Mouse (Mus musculus): Measurements from ENCODE around the gene Cry2.

The Cry2 gene

DNA sequence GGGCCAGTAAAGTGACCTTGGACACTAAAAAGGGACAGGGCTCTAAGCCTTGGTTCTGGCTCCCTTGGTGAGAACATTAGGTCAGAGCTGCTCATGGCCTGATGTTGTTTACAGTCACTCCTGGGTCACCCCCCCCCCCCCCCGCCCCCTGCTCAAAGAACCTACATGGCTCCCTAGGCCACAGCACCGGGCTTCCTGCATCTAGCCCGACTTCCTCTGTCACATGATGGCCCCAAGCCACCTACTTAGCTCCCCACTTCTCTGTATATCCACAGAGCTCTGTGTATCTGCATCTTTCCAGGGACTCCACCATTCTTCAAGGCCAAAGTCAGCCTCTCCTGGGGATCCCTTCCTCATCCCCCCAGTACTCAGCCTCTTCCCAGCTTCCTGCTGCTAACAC lies 21.9 kb upstream of the Cry2 start:
- TF ChIP-seq GATA4 (IDR thresholded peaks at IDR 0.05; ENCODE audit: insufficient replicate concordance, low read length): no peak

DNA sequence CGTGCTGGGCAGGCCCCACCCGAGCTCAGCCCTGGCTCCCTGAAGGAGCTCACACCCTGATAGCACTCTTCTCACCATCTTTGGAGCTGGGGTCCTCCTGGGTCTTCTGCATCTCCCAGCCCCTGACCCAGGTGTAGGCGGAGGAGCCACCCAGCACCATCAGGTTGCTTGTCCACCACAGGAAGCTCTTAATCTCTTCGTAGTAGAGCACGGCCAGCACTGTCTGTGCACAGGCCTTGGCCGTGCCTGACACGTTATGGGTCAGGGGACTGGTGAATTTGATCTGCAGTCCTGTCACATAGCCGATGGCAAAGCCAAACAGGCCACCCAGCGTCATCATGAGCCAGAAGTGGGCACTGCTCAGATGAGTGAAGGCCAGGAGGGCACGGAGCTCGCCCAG lies 20.3 kb upstream of the Cry2 start:
- TF ChIP-seq GATA4 (IDR thresholded peaks at IDR 0.05; ENCODE audit: insufficient replicate concordance, low read length): no peak

DNA sequence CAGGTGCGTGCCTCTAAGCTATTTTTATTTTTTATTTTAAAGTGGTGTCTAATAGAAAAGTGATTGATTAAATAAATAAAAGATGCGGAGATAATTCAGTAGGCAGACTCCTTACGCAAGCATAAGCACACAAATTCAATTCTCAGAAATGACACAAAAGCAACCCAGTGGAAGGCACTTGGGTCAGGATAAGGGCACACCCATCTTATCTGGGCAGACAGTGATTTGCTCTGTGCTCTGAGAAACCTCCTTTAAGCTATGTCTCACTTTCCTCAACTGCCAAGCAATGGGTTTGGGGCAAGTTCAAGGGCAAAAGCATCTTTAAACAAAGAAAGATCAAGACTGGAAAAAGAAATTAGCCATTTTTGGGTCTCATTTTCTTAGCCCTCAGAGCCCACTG lies 17.3 kb upstream of the Cry2 start:
- no peak for TF ChIP-seq GATA4 (IDR thresholded peaks at IDR 0.05; ENCODE audit: insufficient replicate concordance, low read length)

DNA sequence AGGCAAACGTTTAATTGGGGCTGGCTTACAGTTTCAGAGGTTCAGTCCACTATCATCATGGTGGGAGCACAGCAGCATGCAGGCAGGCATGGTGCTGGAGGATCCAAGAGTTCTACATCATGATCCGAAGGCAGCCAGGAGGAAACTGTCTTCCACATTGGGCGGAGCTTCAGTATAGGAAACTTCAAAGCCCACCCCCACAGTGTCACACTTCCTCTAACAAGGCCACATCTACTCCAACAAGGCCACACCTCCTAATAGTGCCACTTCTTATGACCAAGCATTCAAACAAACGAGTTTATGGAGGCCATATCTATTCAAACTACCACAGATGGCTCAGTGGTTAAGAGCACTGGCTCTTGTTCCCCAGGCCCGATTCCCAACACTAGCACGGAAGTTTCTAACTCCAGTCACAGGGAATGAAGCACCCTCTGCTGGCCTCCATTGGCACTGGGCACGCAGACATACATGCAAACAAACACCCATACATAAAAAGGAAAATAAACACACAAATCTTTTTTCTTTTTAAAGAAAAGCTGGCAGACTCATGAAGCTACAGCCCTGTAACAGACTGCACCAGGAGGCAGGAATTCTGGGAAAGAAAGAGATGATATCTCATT lies 13.4 kb upstream of the Cry2 start:
- TF ChIP-seq GATA4 (IDR thresholded peaks at IDR 0.05; ENCODE audit: insufficient replicate concordance, low read length): no peak

DNA sequence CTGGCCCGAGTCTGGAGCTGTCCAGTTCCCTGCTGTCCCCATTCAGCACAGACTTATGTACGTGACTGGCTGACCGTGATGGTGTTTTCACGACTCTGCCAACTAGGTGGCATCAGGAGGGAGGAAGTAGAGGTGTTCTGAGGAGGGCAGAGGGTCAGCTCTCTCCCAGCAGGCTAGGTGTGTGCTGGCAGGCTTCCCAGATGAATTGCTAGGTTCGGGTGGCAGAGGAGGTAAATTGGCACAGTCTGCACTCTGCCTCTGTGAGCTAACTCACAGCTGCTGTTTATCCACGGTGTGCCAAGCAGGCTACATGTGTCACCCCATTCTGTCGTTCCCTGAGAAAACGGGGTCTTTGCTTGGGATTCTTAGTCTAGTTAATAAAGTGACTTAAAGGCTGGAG lies 12.8 kb upstream of the Cry2 start:
- no peak for TF ChIP-seq GATA4 (IDR thresholded peaks at IDR 0.05; ENCODE audit: insufficient replicate concordance, low read length)

DNA sequence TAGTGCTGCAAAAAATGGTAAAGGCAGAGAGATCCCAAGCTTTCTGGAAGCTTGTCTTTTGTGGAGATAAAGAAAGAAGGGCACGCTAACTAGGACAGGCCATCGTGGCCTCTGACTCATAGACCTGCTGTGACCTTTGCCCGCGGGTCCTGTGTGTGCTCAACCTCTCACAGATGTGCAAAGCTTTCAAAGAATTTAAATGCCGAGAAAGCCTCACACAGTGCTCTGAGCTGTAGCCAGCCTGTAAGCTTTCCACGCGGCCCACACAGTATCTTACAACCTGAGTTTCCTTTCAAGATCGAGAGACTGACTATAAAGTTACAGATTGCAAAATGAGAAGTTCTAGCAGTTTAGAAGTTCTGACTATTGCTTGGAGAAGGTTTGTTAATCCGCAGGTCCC lies 12.0 kb upstream of the Cry2 start:
- TF ChIP-seq GATA4 (IDR thresholded peaks at IDR 0.05; ENCODE audit: insufficient replicate concordance, low read length): no peak

DNA sequence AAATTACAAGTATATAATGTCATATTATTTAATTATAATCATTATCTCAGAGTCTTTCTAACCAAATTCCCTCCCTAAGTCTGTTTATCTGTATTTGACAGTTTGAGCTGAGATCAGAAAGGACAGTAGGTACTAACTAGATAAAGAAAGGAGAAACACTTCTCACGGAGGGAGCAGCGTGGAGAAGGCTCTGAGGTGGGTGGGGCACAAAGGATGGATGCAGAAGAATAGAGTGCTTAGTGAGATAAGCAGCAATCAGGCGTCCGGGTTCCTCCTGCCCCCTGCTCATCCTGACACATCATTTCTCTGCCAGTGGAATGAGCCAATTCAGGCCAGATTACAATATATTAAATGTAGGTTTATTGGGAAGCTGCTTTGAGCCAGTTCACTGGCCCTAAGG lies 10.5 kb upstream of the Cry2 start:
- TF ChIP-seq GATA4 (IDR thresholded peaks at IDR 0.05; ENCODE audit: insufficient replicate concordance, low read length): no peak

DNA sequence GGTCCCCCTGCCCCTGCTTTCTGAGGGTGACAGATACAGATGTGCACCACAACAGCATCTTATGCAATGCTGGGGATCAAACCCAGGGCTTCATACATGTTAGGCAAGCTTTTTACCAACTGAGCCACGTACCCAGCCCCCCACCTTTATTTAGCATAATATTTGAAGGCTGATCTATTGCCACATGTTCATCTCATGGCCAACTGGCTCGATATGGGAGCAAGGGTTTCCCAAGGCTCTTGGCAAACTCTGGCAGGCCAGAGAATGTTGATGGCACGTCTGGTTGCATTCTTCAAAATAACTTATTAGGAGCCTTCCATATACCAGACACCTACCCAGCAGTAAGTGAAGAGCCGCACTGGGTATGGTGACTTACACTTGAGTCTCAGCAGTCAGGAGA lies 9.5 kb upstream of the Cry2 start:
- no peak for TF ChIP-seq GATA4 (IDR thresholded peaks at IDR 0.05; ENCODE audit: insufficient replicate concordance, low read length)

DNA sequence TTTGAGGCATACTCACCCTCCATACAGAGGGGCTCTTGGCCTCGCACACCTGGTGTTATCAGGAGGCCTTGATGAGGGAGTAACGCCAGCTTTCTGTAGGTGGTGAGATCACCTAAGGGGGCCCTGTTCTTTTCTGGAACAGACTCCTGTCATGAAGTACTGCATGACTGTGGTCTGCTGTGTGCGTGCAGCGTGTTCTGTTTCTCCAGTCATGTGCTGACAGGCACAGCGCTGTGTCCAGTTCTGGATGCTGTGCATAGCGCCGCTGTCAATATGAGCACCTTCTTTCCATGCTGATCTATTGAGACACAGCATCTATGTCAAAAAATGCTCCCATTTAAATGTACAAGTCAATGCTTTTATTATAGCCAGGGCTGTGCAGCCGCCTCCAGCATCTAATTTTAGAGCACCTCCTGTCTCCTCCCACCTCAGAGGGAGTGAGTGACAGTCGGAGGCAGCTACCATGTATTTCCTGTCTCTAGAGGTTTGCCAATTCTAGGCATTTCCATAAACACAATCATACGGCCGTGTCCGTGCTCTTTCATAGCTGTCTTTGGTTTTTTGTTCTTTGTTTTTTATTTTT lies 8.7 kb upstream of the Cry2 start:
- TF ChIP-seq GATA4 (IDR thresholded peaks at IDR 0.05; ENCODE audit: insufficient replicate concordance, low read length): no peak

DNA sequence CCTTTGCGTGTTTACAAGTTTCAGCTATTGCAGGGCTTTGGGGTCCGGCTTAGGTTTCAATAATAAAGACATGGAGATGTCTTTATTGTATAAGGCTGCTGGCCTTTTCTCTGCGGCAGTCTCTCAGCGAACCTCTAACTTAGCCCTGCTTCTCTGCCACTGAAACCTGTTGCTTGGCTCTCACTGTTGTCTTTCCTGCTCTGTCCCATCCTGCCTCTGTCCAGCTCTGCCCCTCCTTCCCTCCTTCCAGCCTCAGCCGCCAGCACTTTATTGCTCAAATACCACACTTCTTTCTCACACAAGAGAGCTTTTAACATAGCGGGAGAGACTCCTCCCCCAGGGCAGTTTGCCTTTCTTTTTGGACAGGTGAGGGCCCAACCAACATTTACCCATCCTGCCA lies 6.6 kb upstream of the Cry2 start:
- TF ChIP-seq GATA4 (IDR thresholded peaks at IDR 0.05; ENCODE audit: insufficient replicate concordance, low read length): no peak

DNA sequence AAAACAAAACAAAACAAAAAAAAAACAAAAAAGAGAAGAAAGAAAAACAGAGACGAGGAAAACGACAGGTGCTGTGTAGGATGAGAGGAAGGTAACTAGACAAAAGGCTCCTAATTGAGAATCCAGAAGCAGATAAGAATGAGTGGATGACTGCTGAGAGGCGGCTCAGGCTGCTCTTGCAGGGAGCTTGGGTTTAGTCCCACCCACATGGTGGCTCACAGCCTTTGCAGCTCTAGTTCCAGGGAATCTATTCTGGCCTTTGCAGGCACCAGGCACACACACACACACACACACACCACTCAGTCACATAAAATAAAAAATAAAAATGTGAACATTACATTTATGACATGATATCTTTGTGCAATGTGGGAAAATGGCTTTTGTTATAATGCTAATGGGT lies 4.7 kb upstream of the Cry2 start:
- TF ChIP-seq GATA4 (IDR thresholded peaks at IDR 0.05; ENCODE audit: insufficient replicate concordance, low read length): no peak

DNA sequence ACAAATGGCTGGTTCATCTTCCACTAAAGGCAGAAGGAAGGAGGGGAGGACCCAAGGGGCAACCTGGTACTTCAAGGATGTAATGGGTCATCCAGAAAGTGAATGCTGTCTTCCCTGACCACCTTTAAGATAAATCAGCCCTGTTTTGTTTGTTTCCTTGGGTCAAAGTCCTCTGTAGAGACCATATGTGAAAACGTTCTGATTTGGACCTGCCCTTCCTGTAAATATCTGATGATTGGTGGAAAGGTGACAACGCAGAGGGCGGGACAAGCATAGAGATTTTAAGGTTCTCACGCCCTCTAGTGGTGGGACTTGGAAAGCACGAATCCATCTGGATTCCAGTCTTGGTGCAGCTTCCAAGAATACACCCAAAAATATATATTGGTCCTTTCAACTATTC lies 4.0 kb upstream of the Cry2 start:
- TF ChIP-seq GATA4 (IDR thresholded peaks at IDR 0.05; ENCODE audit: insufficient replicate concordance, low read length): no peak

DNA sequence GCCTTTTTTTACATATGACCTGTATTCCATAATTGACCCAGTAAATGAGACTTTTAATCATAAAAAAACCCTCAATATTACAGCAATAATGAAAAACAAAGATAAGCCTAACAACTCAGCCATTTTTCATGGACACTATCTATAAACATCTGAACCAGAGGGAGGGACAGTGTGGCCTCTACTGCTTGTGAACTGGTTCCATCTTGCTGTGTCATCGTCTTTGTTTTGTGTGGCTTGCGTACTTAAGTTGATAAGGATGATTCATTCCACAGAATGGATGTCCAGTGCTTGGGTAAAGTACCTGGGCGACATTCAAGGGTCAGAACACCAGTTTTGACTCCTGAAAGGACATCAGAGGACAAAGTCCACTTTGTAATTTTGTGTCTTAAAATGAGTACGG lies 3.5 kb upstream of the Cry2 start:
- TF ChIP-seq GATA4 (IDR thresholded peaks at IDR 0.05; ENCODE audit: insufficient replicate concordance, low read length): no peak

DNA sequence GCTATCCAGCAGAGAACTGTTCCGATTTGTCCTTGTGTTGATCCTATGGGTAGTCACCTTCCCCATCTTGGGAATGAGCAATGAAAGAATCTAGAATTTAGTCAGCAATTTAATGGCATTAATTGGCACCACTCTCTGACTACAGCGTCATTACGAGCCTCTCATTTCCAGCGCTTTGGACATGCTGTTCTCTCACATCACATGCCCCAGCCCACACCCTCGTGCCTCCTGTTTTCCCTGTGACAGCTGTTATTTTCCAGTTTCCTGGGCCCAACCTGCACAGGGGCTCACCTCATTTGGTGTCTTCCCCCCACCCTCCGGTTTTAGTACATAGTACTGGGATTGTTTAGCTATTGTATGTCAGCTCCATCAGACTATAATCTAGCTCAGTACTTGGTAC lies 1.2 kb upstream of the Cry2 start:
- no peak for TF ChIP-seq GATA4 (IDR thresholded peaks at IDR 0.05; ENCODE audit: insufficient replicate concordance, low read length)

DNA sequence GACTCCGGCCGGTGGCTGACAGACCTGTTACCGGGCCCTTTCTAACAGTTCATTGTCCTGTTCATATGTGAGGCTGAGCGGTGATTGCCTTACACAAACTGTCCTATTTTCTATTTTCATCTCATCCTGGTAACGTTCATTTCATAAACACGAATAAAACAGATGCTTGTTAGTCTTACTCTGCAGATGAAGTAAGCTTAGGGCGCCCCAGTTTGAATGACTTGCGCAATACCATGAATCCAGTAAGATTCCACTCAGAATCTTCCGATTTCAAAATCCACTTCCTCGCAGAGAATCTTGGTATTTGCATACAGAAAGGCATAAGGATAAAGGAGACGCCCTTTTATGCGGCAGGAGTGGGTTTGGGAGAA lies 517 bp upstream of the Cry2 start:
- TF ChIP-seq GATA4 (IDR thresholded peaks at IDR 0.05; ENCODE audit: insufficient replicate concordance, low read length): no peak

DNA sequence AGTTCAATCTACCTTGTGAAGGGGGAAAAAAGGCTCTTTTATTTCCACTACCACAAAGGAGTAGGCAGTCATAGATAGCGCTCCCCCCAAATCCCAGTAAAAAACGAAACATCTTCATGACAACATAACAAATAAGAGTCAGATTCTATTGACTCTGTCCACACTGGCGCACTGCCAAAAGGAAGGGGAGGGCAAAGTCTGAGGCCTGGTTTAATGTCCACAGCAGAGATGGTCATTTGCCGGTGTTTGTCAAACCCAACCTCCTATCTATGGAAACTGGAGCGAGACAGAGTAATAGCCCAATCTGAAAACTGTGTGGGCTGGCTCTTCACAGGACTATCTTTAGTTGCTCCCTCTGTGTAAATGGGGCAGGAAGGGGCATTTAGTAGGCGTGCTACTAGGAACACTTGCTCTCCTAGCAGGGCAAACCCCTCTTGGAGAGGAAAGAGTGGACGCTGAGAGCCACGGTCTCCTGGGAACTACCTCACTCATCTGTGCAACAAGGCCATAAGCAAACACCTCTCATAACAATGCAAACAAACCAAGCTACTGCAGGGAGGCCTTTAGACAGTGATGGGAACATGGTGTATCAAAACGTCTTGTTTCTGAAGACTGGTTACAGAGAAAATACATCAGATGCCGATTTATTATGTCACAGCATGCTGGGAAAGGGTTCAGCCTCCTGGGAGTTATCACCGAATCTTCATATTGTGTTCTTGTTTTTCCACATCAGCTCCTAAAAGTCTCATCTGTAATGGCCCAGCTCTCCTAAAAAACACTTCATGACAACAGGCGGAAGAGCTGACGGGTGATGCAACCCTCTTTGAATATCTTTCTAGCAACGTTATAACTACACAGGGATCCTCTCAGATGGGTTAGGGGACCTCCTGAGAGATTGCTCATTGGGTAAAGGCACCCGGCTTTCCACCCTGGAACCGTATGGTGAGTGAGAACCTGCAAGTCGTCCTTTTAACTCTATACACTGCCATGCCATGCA lies 1.2 kb downstream of the Cry2 start:
- TF ChIP-seq GATA4 (IDR thresholded peaks at IDR 0.05; ENCODE audit: insufficient replicate concordance, low read length): no peak

Measured in liver, adult (tissue).